Mouse (Mus musculus) E14TG2a.4 (cell line): ENCODE data around the gene Epb41l3.

Source experiments
- CTCF ChIP-seq: conservative IDR thresholded peaks from 2 replicates; pipeline ENCODE4 v1.5.1; 2014; ENCODE audit warnings: low read length
- NANOG ChIP-seq: IDR thresholded peaks from 2 replicates; pipeline ENCODE4 v1.6.1; 2014; ENCODE audit warnings: borderline replicate concordance, low read length, mixed read lengths
- POU5F1 ChIP-seq: IDR thresholded peaks from 2 replicates; pipeline ENCODE4 v1.6.1; 2014; ENCODE audit warnings: low read length, borderline replicate concordance

DNA sequence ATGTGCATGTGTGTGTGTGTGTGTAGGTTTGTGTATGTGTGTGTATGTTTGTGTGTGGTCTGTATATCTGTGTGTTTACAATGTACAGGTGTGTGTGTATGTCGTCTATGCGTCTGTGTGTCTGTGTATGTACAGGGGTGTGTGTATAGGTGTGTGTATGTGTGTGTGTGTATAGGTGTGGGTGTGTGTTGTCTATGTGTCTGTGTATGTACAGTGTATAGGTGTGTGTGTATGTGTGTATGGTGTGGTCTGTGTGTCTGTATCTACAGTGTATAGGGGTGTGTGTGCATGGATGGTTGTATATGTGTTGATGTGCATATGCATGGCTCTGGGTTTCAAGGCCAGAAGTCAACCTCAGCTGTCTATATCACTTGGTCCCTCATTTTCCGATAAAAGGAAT lies 161.7 kb downstream of the Epb41l3 start:
- TF ChIP-seq CTCF (no peak), NANOG (no peak), POU5F1 (no peak)
